In genomic region chr16:91586244-91586643, GRCm38 (mm10) we compare ENCODE assay signal across 22 mouse cellular contexts. TPM values are rescaled to one million over a fixed set of nuclear protein-coding genes. Genes with fewer than 3 reads are reported as not detected.
DNase-seq lines count a peak whose midpoint lies in the region; TF ChIP-seq lines count a peak whose summit lies in the region.
"Had no signal": no experiment of that assay in that cellular context is flagged by ENCODE, and none has a peak within 500 bp of the region (broad histone marks: within the 10 kb centered on the region; RNA-seq: fewer than 3 reads in every experiment).

No protein-coding gene starts in this region.

- H3K4me3 ChIP-seq in kidney, adult 2 months (ENCODE audit: insufficient read depth, low read depth, low read length), result no peak overlapping the region

- no peak for TF ChIP-seq CTCF in kidney, adult 2 months (conservative IDR thresholded peaks at IDR 0.05; ENCODE audit: insufficient read depth, insufficient read length, low read depth, low read length)

- H3K4me1 ChIP-seq in kidney, adult 2 months (ENCODE audit: control insufficient read depth, insufficient read depth, low read length), result peaks cover 7% of the 10 kb centered on the region; the same call in 1 of the 2 replicates

- WGBS in kidney, adult 2 months, result 86% methylated on average over 6 of the region's 6 CpGs

- DNase-seq in adrenal gland, adult (ENCODE audit: inconsistent age in 2 of 2, low spot score in 1 of 2), result peak; percentile 39 to 63
- no peak for DNase-seq in adrenal gland, adult 8-10 months
- peak; percentile 36 for DNase-seq in adrenal gland, adult 2 months
- no peak for DNase-seq in adrenal gland, adult 18-20 months (ENCODE audit: low spot score in 2 of 2)
- DNase-seq in kidney, adult 2 months, result no peak
- no peak for DNase-seq in kidney, adult 11 months
- peak; percentile 57 for DNase-seq in 416B (ENCODE audit: low read depth)
- no peak for DNase-seq in B cell, adult 2 months
- DNase-seq: adrenal gland, postnatal 10 days; adrenal gland, postnatal 14 days; adrenal gland, postnatal 25 days; adrenal gland, postnatal 36 days; cerebellum, adult 11 months; cerebellum, adult 11-12 months; cerebellum, adult 18-20 months; cerebellum, adult 2 months; cerebellum, adult 8-10 months; cerebellum, adult 9-10 months; cerebellum, adult 9-11 months; cerebellum, postnatal 10 days had no signal

- no peaks in the 10 kb centered on the region for H3K27me3 ChIP-seq in kidney, adult 2 months (replicated peaks; ENCODE audit: control insufficient read depth, insufficient read depth, low read length)
- H3K27me3 ChIP-seq: CH12.LX, Patski had no signal

- peaks cover 4% of the 10 kb centered on the region for H3K36me3 ChIP-seq in kidney, adult 2 months (ENCODE audit: control insufficient read depth, insufficient read depth, low read length)

- H3K27ac ChIP-seq in kidney, adult 2 months (ENCODE audit: insufficient read depth, low read depth, low read length), result peak overlapping the region; percentile 20; the same call in 1 of the 2 replicates

- no peak for TF ChIP-seq POLR2A in kidney, adult 2 months (IDR thresholded peaks at IDR 0.05; ENCODE audit: low read depth, low read length)

RNA-seq across cellular contexts. Expression of gene Tmem50b, which starts 11.4 kb away (rescaled TPM):
- 10 to 100 TPM; 46.4 to 63.8 (median 60.6) TPM for total RNA-seq in adrenal gland, adult 8-10 months (2022)
- total RNA-seq in adrenal gland, adult 2 months (2021), result 10 to 100 TPM; 60.0 to 62.2 TPM
- polyA plus RNA-seq in adrenal gland, adult 2 months (2012; rRNA removed), result 27.4 and 34.4 TPM in 2 replicates
- 10 to 100 TPM; 60.2 to 73.8 TPM for total RNA-seq in adrenal gland, adult 18-20 months (2021)
- polyA plus RNA-seq in kidney, adult 2 months (2012; rRNA removed), result 39.2 and 40.7 TPM in 2 replicates

RNA-seq across cellular contexts. Expression of gene Dnajc28, which starts 32.6 kb away (rescaled TPM):
- total RNA-seq in adrenal gland, adult 8-10 months (2022), result 10 to 100 TPM; 13.3 to 17.8 (median 14.2) TPM
- total RNA-seq in adrenal gland, adult 2 months (2021), result 10 to 100 TPM; 10.3 to 16.6 TPM
- polyA plus RNA-seq in adrenal gland, adult 2 months (2012; rRNA removed), result 0.64 and 0.70 TPM in 2 replicates
- 10 to 100 TPM; 10.4 to 10.8 TPM for total RNA-seq in adrenal gland, adult 18-20 months (2021)
- polyA plus RNA-seq in kidney, adult 2 months (2012; rRNA removed), result 3.9 and 5.9 TPM in 2 replicates

RNA-seq across cellular contexts. Expression of gene Ifngr2, which starts 39.4 kb away (rescaled TPM):
- total RNA-seq in adrenal gland, adult 8-10 months (2022), result 10 to 100 TPM; 21.8 to 35.9 (median 29.7) TPM
- 10 to 100 TPM; 19.9 to 34.0 TPM for total RNA-seq in adrenal gland, adult 2 months (2021)
- 25.1 and 39.2 TPM in 2 replicates for polyA plus RNA-seq in adrenal gland, adult 2 months (2012; rRNA removed)
- 10 to 100 TPM; 20.2 to 27.6 TPM for total RNA-seq in adrenal gland, adult 18-20 months (2021)
- polyA plus RNA-seq in kidney, adult 2 months (2012; rRNA removed), result 15.1 and 17.7 TPM in 2 replicates

Comparison
In these comparisons a context has a peak if more than half of its experiments do, and no peak if none do; other contexts are left out.
1. DNase-seq: peak in adrenal gland, adult (2 of 2), adrenal gland, adult 2 months (single experiment) and 416B (single experiment); none in adrenal gland, adult 8-10 months (single experiment), adrenal gland, adult 18-20 months (0 of 2), kidney, adult 2 months (single experiment), kidney, adult 11 months (single experiment) and B cell, adult 2 months (0 of 2).